Mouse (Mus musculus) forebrain, embryonic 13.5 days (tissue): Measurements from ENCODE around the gene Pfdn2. TPM values are rescaled to one million over a fixed set of nuclear protein-coding genes. Genes with fewer than 3 reads are reported as not detected.
"Not testable (repeated sequence)": the region's sequence is repeated elsewhere in the genome, so short reads cannot be mapped to it uniquely, and the experiment has no call there.

Source experiments
- ATAC-seq: fragments of 200-750 bp; cut with Nextera tagmentation; 2 replicates; pipeline ENCODE4 v1.8.0; 2017
- H3K27ac ChIP-seq: fragments of 300-500 bp; sonication (generic); 2 replicates; pipeline ENCODE4 v1.5.1; 2015; ENCODE audit warnings: inconsistent platforms, mild to moderate bottlenecking, moderate library complexity
- H3K27me3 ChIP-seq: fragments of 300-500 bp; sonication (generic); 2 replicates; pipeline ENCODE4 v1.6.1; 2015; ENCODE audit warnings: mild to moderate bottlenecking, inconsistent platforms
- H3K36me3 ChIP-seq: fragments of 300-500 bp; sonication (generic); 2 replicates; pipeline ENCODE4 v1.6.1; 2015; ENCODE audit warnings: mild to moderate bottlenecking, inconsistent platforms; ENCODE audit not compliant: poor library complexity, severe bottlenecking
- H3K4me1 ChIP-seq: fragments of 300-500 bp; sonication (generic); 2 replicates; pipeline ENCODE4 v1.6.1; 2015; ENCODE audit warnings: inconsistent platforms
- H3K4me2 ChIP-seq: fragments of 300-500 bp; sonication (generic); 2 replicates; pipeline ENCODE4 v1.6.1; 2015; ENCODE audit warnings: inconsistent platforms, mild to moderate bottlenecking, moderate library complexity
- H3K4me3 ChIP-seq: fragments of 300-500 bp; sonication (generic); 2 replicates; pipeline ENCODE4 v1.5.1; 2015; ENCODE audit warnings: mild to moderate bottlenecking, inconsistent platforms
- H3K9ac ChIP-seq: fragments of 300-500 bp; sonication (generic); 2 replicates; pipeline ENCODE4 v1.6.1; 2015; ENCODE audit warnings: mild to moderate bottlenecking, inconsistent platforms
- H3K9me3 ChIP-seq: fragments of 300-500 bp; sonication (generic); replicated peaks from 2 replicates; pipeline ENCODE4 v1.6.1; 2016; ENCODE audit warnings: inconsistent platforms
- WGBS: fragments of 180-500 bp; shearing (Covaris S2); methylation state at CpG from one replicate; pipeline ENCODE4 v1.1.7; 2015; 5-methylcytosine and 5-hydroxymethylcytosine counted together
- polyA plus RNA-seq: library from polyadenylated mRNA; unstranded; fragments of >200 nt; fragmentation: Nextera tagmentation; extraction: Ambion mirVana; gene quantifications from 2 replicates; pipeline ENCODE4 v1.2.1, GENCODE M21; 2015

The Pfdn2 gene
- polyA plus RNA-seq: 160 and 180 TPM in 2 replicates

DNA sequence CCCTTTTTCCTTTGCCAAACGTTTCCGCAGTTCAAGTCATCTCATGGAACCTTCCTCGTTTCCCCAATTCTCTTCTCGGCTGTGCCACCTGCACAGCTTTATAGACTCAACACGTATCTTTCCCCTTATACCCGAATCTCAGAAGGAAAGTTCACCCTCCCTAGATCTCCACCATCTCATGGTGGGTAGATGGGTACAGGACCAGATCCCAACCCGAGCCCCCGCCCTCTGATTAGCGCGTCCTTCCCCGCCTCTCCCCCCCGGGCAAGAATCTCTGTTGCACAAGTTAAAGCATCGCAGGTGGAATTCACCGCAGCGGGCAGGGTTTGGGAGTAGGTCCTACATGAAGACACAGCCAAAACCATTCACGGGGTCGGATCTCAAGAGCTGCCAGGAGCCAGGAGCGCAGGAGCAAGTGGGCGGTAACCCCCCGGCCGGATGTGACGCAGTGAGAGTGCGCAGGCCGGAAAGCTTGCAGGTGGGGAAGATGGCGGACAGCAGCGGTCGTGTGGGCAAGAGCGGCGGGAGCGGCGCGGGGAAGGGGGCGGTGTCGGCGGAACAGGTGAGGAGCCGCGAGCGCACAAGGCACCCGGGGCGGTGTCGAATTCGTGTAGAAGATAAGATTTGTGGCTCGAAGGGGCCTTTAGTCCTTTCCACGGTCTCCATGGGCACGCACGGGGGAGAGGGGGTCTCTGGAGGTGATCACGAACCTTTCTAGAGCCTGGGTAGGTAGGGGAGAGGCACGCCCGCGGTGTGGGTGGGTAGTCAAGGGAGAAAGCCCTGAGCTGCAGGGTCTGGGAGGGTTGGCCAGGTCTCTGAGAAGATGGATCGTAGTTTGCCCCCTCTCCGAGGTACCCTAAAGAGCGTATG is at the start of gene Pfdn2, which contains the start of gene Nit1:
Gene Pfdn2, plus strand, starts transcription at position 446 of the 870 bp plus-strand sequence.
Gene Nit1, minus strand, starts transcription at position 422 of the 870 bp plus-strand sequence.
- Histone ChIP-seq H3K9ac (peak within 1 kb of the TSS; percentile 78), H3K36me3 (peaks cover 34% of the 10 kb centered on the region), H3K9me3 (peaks cover 6% of the 10 kb centered on the region; the same call in 1 of the 2 replicates), H3K4me3 (peak within 1 kb of the TSS; percentile 90), H3K4me2 (peak within 1 kb of the TSS; percentile 85), H3K27me3 (no peaks in the 10 kb centered on the region), H3K4me1 (peaks cover 30% of the 10 kb centered on the region), H3K27ac (peak within 1 kb of the TSS; percentile 60)
- 2% methylated on average over 52 of the region's 53 CpGs for WGBS
- ATAC-seq: peak; percentile 96

DNA sequence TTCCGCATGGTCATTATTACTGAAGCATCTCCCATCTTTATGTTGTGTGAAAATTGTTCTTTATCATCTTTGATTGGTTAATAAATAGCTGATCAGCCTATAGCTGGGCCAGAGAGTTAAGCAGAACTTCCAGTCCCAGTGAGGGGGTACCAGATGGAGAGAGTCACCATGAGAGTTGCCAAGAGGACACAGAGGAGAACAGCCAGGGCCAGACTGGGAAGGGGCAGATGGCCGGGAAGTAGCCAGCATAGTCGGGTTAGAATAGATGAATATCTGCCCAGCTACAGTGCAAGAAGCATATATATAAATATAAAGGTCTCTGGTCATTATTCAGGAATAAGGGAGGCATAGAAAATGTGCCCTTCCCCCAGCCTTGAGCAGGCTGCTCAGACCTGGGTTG is 47.2 kb upstream of the Pfdn2 start:
- no peak for ATAC-seq
- Histone ChIP-seq H3K36me3 (no peaks in the 10 kb centered on the region), H3K4me1 (peaks cover 8% of the 10 kb centered on the region), H3K4me2 (no peak overlapping the region), H3K27me3 (peaks cover 28% of the 10 kb centered on the region), H3K4me3 (no peak overlapping the region), H3K27ac (no peak overlapping the region), H3K9me3 (no peaks in the 10 kb centered on the region), H3K9ac (no peak overlapping the region)
- WGBS: 77% methylated on average over 3 of the region's 3 CpGs

DNA sequence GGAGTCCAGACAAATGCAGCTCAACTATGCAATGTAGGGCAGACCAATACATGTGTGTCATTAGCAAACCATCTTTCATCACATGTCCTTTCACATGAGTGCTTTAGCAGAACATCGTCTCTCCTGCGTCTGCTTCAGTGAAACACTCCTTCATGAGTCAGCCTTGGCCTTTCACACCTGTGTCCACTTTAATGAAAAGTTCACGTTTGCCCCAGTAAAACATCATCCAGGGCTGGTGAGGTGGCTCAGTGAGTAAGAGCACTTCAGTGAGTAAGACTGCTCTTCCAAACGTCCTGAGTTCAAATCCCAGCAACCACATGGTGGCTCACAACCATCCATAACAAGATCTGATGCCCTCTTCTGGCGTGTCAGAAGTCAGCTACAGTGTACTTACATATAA is 39.3 kb upstream of the Pfdn2 start:
- whole genome bisulfite sequencing: 72% methylated on average over 5 of the region's 5 CpGs

DNA sequence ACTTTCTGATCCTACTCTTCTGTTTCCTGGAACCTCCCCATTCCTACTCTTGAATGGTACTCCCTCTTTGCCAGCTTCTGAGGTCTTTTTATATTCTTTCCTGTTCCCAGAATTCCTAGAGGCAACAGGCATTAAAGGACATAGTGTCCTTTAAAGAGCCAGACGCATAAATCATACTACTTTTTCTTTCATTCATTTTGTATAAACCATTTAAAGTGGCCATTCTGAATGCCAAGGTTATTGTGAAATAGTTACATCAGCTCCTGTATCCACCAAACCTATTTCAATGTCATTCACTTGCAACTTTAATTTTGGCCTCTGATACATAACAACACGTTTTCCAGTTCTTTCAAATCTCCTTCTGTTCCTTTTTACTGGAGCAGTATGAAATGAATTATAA is 36.1 kb upstream of the Pfdn2 start:
- no peak overlapping the region for H3K27ac ChIP-seq
- no peak overlapping the region for H3K4me3 ChIP-seq
- no peak overlapping the region for H3K9ac ChIP-seq
- 82% methylated on average over 2 of the region's 2 CpGs for WGBS
- H3K36me3 ChIP-seq: no peaks in the 10 kb centered on the region
- H3K4me1 ChIP-seq: no peaks in the 10 kb centered on the region
- H3K9me3 ChIP-seq: no peaks in the 10 kb centered on the region
- H3K4me2 ChIP-seq: no peak overlapping the region
- ATAC-seq: no peak
- no peaks in the 10 kb centered on the region for H3K27me3 ChIP-seq

More for the DNA sequence above, 39.3 kb upstream of the Pfdn2 start:
- not testable (repeated sequence) for H3K9me3 ChIP-seq, ATAC-seq, H3K27me3 ChIP-seq, H3K27ac ChIP-seq, H3K36me3 ChIP-seq, H3K4me3 ChIP-seq, H3K4me1 ChIP-seq, H3K4me2 ChIP-seq, H3K9ac ChIP-seq

DNA sequence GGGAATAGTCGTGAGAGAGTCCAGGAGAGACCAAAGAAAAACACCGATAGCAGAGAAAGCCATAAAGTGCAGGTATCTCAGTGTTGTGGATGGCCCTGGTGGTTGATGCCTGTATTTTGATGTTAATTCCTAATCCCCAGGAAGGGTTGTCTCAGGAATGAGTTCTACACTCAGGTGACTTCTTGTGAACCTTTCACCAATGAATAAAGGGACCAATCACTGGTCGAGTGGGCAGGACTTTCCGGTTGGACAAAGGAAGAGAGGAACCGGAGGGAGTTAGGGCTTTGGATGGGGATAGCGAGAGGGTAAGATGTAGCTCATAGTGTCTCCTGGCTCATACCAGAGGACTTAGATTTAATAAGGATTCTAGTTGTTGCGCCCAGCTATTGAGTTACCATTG is 25.7 kb upstream of the Pfdn2 start:
- H3K4me2 ChIP-seq: no peak overlapping the region
- no peaks in the 10 kb centered on the region for H3K9me3 ChIP-seq
- WGBS: 7% methylated on average over 7 of the region's 7 CpGs
- 0 out of 2 replicates have a peak, but pooled peaks cover under 1% of the 10 kb centered on the region for H3K36me3 ChIP-seq
- H3K27ac ChIP-seq: no peak overlapping the region
- H3K4me3 ChIP-seq: no peak overlapping the region
- H3K27me3 ChIP-seq: no peaks in the 10 kb centered on the region
- no peak overlapping the region for H3K9ac ChIP-seq
- ATAC-seq: no peak
- no peaks in the 10 kb centered on the region for H3K4me1 ChIP-seq

DNA sequence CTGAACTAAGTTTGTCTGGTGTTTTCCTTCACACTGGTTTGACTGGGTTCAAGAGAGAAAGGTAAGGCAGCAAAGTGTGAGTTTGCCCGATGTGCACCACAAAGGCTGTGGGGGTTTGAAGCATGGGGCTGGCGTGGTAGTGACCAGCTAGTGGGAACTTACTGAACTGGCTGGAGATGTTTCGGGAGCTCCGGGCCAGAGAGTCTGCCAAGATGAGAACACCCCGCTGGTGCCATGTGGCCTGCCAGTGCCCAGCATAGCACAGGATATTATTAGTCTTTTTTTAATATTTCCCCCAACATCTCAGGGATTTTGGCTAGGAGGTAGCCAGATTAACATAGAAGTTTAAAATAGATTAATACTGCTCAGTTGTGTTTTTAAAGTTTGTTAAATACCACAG is 25.3 kb upstream of the Pfdn2 start:
- no peaks in the 10 kb centered on the region for H3K4me1 ChIP-seq
- H3K4me2 ChIP-seq: no peak overlapping the region
- no peak for ATAC-seq
- H3K9me3 ChIP-seq: no peaks in the 10 kb centered on the region
- no peak overlapping the region for H3K4me3 ChIP-seq
- no peak overlapping the region for H3K9ac ChIP-seq
- H3K36me3 ChIP-seq: 0 out of 2 replicates have a peak, but pooled peaks cover 3% of the 10 kb centered on the region
- H3K27me3 ChIP-seq: no peaks in the 10 kb centered on the region
- WGBS: 9% methylated on average over 5 of the region's 5 CpGs
- H3K27ac ChIP-seq: no peak overlapping the region

DNA sequence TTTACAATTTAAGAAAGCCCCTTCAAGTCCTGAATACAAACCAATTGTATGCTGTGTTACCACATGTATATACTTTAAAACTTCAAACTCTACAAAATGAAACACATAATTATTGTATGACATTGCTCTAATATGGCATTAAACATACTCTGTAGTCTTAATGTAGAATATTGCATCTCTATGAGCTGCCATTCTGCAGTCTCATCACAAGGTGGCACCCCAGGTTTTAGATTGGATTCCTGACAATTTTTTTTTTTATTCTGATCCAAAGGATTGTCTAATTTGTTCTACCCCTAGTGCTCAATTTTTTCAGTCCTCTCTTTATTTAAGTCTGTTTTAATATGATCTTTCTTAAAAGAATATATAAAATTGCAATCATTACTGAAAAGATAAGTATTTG is 24.1 kb upstream of the Pfdn2 start:
- H3K27me3 ChIP-seq: no peaks in the 10 kb centered on the region
- peaks cover 8% of the 10 kb centered on the region; the same call in 1 of the 2 replicates for H3K4me1 ChIP-seq
- H3K9me3 ChIP-seq: no peaks in the 10 kb centered on the region
- H3K4me2 ChIP-seq: no peak overlapping the region
- H3K9ac ChIP-seq: no peak overlapping the region
- 0 out of 2 replicates have a peak, but pooled peaks cover 8% of the 10 kb centered on the region for H3K36me3 ChIP-seq
- no peak for ATAC-seq
- H3K4me3 ChIP-seq: no peak overlapping the region
- no peak overlapping the region for H3K27ac ChIP-seq

DNA sequence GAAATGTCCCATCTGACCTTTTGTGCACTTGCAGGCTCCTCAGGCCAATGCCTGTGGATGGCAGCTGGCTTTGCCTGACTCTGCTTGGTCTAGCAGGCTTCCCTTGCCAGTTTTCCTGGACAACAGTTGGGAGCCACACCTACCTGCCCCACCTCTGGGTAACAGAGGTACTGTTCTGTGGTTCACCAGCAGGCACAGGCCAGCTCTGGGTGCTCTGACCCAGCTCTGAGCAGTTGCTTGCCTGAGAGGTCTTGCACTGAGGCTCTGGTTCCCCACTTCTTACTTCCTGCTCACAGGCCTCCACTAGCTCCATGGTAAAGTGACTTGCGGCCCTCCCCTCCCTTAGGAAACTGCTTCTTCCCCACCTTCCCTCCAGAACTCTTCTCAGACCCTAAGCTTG is 23.5 kb upstream of the Pfdn2 start:
- ATAC-seq: no peak
- Histone ChIP-seq H3K27ac (no peak overlapping the region), H3K4me3 (no peak overlapping the region), H3K4me2 (no peak overlapping the region), H3K4me1 (peaks cover 8% of the 10 kb centered on the region; the same call in 1 of the 2 replicates), H3K9ac (no peak overlapping the region), H3K27me3 (no peaks in the 10 kb centered on the region), H3K9me3 (no peaks in the 10 kb centered on the region), H3K36me3 (0 out of 2 replicates have a peak, but pooled peaks cover 8% of the 10 kb centered on the region)
- 74% methylated on average over 1 of the region's 1 CpGs for WGBS

DNA sequence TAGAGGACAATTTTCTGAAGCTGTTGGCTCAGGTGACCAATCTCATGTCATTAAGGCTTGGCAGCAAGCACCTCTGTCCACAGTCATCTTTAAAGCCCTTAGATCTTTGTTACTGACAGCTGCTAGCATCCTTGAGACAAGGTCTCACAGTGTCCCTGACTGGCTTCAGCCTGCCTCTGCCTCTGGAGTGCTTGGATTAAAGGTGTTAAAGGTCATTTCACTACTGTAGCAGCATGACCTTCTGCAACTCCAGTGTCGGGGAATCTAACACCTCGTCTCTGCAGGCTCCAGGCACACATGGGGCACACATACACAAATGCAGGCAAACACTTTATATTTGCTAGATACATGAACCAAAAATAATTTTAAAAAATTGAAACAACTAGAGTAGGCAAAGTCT is 19.9 kb upstream of the Pfdn2 start:
- 89% methylated on average over 2 of the region's 2 CpGs for WGBS
- Histone ChIP-seq H3K4me3 (no peak overlapping the region), H3K4me2 (no peak overlapping the region), H3K9ac (no peak overlapping the region), H3K27me3 (no peaks in the 10 kb centered on the region), H3K27ac (no peak overlapping the region), H3K36me3 (0 out of 2 replicates have a peak, but pooled peaks cover 8% of the 10 kb centered on the region), H3K9me3 (no peaks in the 10 kb centered on the region), H3K4me1 (peaks cover 30% of the 10 kb centered on the region)
- no peak for ATAC-seq

DNA sequence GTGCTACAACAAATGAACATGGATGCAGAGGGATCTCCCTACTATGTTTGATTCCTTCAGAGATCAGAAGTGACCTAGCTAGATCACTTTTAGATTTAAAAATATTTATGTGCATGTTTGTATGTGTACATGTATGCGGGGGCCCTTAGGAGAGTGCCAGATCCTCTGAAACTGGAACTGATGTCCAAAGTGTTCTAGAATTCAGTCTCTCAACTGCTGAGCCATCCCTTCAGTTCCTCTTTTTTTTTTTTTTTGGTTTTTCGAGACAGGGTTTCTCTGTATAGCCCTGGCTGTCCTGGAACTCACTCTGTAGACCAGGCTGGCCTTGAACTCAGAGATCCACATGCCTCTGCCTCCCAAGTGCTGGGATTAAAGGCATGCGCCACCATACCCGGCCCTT is 18.9 kb upstream of the Pfdn2 start:
- not testable (repeated sequence) for H3K27ac ChIP-seq, H3K4me3 ChIP-seq, H3K4me2 ChIP-seq, H3K9ac ChIP-seq, H3K27me3 ChIP-seq, H3K36me3 ChIP-seq, H3K9me3 ChIP-seq, ATAC-seq
- 95% methylated on average over 4 of the region's 4 CpGs for WGBS
- H3K4me1 ChIP-seq: peaks cover 41% of the 10 kb centered on the region

DNA sequence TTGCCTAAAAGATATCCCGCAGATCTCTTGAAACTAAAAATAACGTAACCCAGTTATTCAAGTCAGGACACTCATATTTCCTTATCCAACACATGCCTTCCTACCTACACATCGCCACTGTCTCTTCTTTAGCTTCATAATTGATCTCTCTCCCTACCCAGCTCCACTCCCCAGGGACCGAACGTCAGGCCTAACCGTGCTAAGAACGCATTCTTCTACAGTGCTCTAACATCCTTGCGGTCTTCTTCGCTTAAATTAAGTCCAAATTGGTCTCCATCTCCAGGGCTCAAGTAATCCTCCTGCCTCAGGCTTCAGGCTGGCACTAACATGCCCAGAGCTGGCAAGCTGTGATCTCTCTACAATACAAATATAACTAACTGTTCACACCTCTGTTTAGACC is 17.2 kb upstream of the Pfdn2 start:
- H3K36me3 ChIP-seq: peaks cover 8% of the 10 kb centered on the region; the same call in 1 of the 2 replicates
- H3K9ac ChIP-seq: peak overlapping the region; percentile 88
- 40% methylated on average over 9 of the region's 9 CpGs for WGBS
- peaks cover 55% of the 10 kb centered on the region for H3K4me1 ChIP-seq
- ATAC-seq: no peak
- peak overlapping the region; percentile 83 for H3K4me3 ChIP-seq
- peak overlapping the region; percentile 99 for H3K27ac ChIP-seq
- no peaks in the 10 kb centered on the region for H3K9me3 ChIP-seq
- H3K4me2 ChIP-seq: peak overlapping the region; percentile 87
- H3K27me3 ChIP-seq: no peaks in the 10 kb centered on the region

DNA sequence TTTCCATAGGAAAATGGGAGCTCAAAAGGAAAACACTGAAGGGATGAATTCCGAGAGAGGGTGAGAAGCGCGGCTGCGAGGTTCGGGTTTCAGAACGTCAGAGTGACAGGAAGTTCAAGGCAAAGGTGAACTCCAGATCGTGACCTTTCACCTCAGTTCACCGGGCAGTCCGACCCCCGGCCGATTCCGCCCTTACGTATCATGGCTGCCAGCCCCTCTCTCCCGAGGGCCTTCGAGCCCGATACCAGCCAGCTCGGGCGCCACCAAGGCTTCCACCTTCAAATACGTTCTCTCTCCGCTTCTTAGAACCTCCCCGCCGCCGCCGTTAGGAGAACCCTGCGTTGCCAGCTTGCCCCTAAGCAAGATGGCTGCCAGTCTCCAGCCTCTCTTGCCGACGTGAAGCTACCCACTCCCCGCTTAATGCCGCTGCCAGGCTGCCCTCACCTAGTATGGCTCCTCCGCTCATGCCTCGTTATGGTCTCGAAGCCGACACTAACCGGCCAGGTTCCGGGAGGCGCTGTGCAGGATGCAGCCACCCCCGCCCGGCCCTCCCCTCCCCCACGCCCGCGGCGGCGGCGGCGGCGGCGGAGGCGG is 16.5 kb upstream of the Pfdn2 start, which contains the start of gene Dedd:
Gene Dedd, plus strand, starts transcription at position 307 of the 594 bp plus-strand sequence.
- no peaks in the 10 kb centered on the region for H3K27me3 ChIP-seq
- WGBS: under 1% methylated on average over 38 of the region's 48 CpGs
- H3K4me3 ChIP-seq: peak within 1 kb of the TSS; percentile 83
- no peaks in the 10 kb centered on the region for H3K9me3 ChIP-seq
- H3K9ac ChIP-seq: peak within 1 kb of the TSS; percentile 88
- H3K36me3 ChIP-seq: peaks cover 12% of the 10 kb centered on the region
- H3K4me2 ChIP-seq: peak within 1 kb of the TSS; percentile 87
- peak within 1 kb of the TSS; percentile 99 for H3K27ac ChIP-seq
- ATAC-seq: peak; percentile 96
- H3K4me1 ChIP-seq: peaks cover 61% of the 10 kb centered on the region
